Mouse (Mus musculus) urinary bladder, adult 18-20 months (tissue): Measurements from ENCODE around the gene Hpn.

Source experiments
- DNase-seq, 2 experiments: peaks; one replicate each; pipeline ENCODE4 v3.0.0; 2022; ENCODE audit warnings: low spot score in 2 of 2, mixed read lengths in 2 of 2

Gene Hpn

DNA sequence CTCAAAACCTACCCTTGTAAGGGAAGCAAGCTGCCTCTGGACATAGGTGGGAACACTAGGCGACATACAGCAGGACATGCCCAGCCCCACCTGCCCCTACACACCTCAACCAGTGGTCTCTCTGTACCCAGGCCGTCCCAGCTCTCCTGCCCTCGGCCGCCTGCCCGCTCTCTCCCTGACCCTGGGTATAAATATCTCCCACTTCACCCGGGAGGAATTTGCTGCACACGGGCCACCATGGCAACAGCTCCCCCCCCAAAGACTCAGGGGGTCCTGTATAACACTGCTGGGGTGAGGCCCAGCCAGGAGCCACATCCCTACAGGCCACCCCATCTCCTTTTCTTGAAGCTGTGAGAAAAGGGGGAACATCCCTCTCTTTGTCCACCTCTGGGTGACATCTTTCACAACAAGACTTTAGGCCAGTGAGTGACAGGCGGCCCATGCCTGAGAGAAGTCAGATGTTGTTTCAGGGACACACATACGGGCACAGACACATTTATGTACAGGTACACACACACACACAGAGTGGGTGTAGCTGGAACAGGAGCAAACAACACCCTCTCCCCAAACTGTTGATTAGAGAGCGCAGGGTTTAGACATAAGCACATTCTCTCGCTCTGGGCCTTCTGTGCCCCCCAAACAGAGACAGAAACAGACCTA, 60.3 kb downstream of the Hpn start:
- no peak for DNase-seq

GRCm38 (mm10) chr7:31053882-31054447, 61.1 kb downstream of the Hpn start:
- DNase-seq: no peak

GRCm38 (mm10) chr7:31052636-31053434, 62.3 kb downstream of the Hpn start:
- no peak for DNase-seq

- DNase-seq: no peak
Observed at GRCm38 (mm10) chr7:31052251-31052635, 62.8 kb downstream of the Hpn start.

GRCm38 (mm10) chr7:31051321-31052021, 63.6 kb downstream of the Hpn start, which contains the start of gene Fxyd7:
TSS of gene Fxyd7 (minus strand) at chr7:31051467.
- no peak for DNase-seq

DNA sequence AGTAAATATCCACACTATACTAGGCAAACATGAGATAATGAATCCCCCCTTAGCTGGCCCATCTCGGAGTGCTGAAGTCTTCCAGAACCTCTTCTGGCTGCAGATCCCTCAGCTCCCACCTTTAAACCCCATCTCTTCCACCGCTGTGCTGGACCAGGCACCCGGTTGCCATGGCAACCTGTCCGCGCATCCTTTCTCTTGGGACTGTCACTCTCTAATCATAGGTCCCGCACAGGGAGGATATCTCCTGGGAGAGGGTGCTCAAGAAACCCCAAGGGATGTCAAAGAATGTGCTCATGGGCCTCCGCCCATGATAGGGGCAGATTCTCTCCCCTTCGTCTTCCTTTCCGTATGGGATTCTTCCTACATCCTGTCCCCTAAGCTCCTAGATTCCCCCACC, 64.2 kb downstream of the Hpn start:
- DNase-seq: no peak

DNA sequence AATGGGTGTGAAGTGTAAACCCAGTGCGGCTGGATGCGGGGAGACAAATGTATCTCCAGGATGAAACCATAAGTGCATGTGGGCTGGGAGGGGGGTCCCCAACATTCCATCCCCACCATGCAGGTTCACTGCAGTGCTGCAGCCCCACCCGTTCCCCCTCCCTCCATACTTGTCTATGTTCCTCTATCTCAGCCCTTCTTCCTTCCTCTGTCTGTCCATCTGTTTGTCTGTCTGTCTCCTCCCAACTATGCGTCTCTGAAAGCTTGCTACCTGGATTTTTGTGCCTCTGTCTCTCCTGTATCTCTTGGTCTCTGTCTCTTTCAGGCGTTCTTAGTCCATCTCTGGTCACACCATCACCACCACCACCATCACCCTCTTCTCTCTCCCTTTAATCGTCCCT, 64.6 kb downstream of the Hpn start:
- no peak for DNase-seq

DNA sequence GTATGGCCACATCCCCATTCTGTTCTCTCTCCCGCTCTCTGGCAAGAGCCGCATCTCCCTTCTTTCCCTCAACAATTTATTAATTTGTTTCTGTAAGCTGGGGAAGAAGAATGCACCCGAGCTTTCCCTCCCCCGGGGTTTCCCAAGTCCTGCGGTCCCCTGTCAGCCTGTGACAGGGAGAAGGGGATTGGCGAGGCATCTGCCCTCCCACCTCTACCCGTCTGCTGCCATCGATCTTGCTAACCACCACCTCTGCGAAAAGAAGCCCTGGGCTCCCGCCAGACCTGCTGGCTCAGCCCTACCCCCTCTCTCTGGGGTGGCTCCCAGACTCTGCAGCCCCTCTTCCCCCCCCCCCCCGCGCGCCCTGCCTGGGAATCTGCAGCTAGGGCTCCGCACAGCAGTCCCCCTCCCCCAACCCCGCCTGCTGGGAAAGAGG, 65.2 kb downstream of the Hpn start:
- no peak for DNase-seq

DNA sequence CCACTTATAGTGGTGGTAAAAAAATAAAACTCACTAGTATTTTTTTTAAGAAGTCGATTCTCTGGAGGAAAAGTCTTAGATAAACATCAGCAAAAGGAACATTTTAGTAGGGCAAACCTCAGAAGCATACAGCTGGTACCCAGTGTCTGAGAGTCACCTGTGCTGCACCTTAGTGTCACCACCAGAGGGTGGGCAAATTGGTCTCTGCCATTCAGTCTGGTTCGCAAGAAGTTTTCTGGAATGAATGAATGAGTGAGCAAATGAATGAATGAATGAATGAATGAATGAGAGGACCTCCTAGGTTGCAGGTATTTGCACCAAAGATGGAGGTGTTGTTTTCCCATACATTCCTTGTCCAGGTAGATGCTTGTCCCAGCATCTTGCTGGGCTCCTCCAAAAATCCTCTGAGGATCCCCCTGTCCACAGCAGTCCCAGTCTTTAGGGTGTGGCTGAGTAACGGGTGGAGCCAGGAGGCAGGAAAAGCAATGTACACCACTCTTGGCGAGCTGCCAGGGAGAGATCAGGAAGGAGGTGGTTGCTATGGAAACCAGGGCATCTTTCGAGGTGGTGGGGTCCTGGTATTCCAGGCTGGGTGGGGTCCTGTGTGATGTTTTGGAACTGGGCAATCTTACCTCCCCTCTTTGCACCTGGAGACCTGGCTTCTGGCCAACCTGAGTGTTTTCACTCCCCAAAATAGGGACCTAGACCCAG, 65.8 kb downstream of the Hpn start:
- no peak for DNase-seq
